Mouse (Mus musculus): Measurements from ENCODE around the gene Gm11011.

DNA sequence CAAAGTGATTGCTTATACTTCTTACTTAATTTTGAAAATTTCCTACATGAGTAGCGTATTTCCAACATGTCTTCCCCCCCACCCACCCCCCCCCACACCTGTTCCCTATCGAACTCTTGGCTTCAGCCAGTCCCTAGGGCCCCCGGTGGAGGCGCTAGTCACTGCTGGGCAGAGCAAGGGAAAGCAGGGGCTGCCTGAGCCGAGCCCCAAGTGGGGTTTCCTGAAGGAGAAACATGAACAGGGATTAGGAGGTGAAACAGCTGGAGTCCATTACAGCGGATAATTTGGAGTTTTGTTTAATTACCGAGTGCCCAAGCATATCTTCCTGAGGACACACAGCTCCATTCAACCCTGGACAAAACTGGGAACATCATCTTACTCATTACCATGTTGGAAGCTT is 24.0 kb upstream of the Gm11011 start:
- TF ChIP-seq CTCF (IDR thresholded peaks at IDR 0.05; ENCODE audit: low read depth, low read length) (no peak), POLR2A (IDR thresholded peaks at IDR 0.05; ENCODE audit: borderline replicate concordance, low read depth, low read length) (no peak)

Measured in bone marrow macrophage, adult 2 months (primary cell).